Mouse (Mus musculus) lung, postnatal 0 days (tissue): ENCODE measurements around the gene Olfr1373. TPM values are rescaled to one million over a fixed set of nuclear protein-coding genes. Genes with fewer than 3 reads are reported as not detected.
A peak's percentile ranks its signal among the peaks of the same experiment; 100 is the strongest.

Source experiments
- ATAC-seq: fragments of 200-750 bp; cut with Nextera tagmentation; 2 replicates; pipeline ENCODE4 v1.8.0; 2017; ENCODE audit warnings: moderate library complexity
- DNase-seq: peaks from one replicate; pipeline ENCODE4 v3.0.0-alpha.2; 2016; ENCODE audit warnings: low spot score
- H3K27ac ChIP-seq: fragments of 300-500 bp; sonication (generic); 2 replicates; pipeline ENCODE4 v1.5.1; 2014; ENCODE audit warnings: antibody characterized with exemption, mild to moderate bottlenecking, low read length, mixed read lengths
- H3K27me3 ChIP-seq: fragments of 300-500 bp; sonication (generic); replicated peaks from 2 replicates; pipeline ENCODE4 v1.6.1; 2014; ENCODE audit warnings: low read length, mixed read lengths; ENCODE audit not compliant: insufficient read depth
- H3K36me3 ChIP-seq: fragments of 300-500 bp; sonication (generic); 2 replicates; pipeline ENCODE4 v1.6.1; 2014; ENCODE audit warnings: low read length, mixed read lengths; ENCODE audit not compliant: insufficient read depth
- H3K4me1 ChIP-seq: fragments of 300-500 bp; sonication (generic); 2 replicates; pipeline ENCODE4 v1.6.1; 2014; ENCODE audit warnings: antibody characterized with exemption, low read depth, low read length, mixed read lengths; ENCODE audit not compliant: insufficient read depth
- H3K4me2 ChIP-seq: fragments of 300-500 bp; sonication (generic); replicated peaks from 2 replicates; pipeline ENCODE4 v1.6.1; 2014; ENCODE audit warnings: low read depth, mild to moderate bottlenecking, low read length, moderate library complexity, mixed read lengths
- H3K4me3 ChIP-seq: fragments of 300-500 bp; sonication (generic); 2 replicates; pipeline ENCODE4 v1.5.1; 2014; ENCODE audit warnings: low read depth, low read length
- H3K9ac ChIP-seq: fragments of 300-500 bp; sonication (generic); replicated peaks from 2 replicates; pipeline ENCODE4 v1.6.1; 2014; ENCODE audit warnings: low read depth, mild to moderate bottlenecking
- H3K9me3 ChIP-seq: fragments of 300-500 bp; sonication (generic); 2 replicates; pipeline ENCODE4 v1.6.1; 2016; ENCODE audit warnings: low read length, mixed read lengths
- CTCF ChIP-seq: IDR thresholded peaks from 2 replicates; pipeline ENCODE4 v1.5.1; 2016; ENCODE audit warnings: antibody characterized with exemption, mild to moderate bottlenecking
- EP300 ChIP-seq: IDR thresholded peaks from 2 replicates; pipeline ENCODE4 v1.6.1; 2016; ENCODE audit warnings: antibody characterized with exemption, mild to moderate bottlenecking, control low read depth
- WGBS: fragments of 180-500 bp; shearing (Covaris S2); extraction: QIAGEN DNeasy Blood & Tissue Kit; methylation state at CpG from one replicate; pipeline ENCODE4 v1.1.7; 2014; 5-methylcytosine and 5-hydroxymethylcytosine counted together
- microRNA-seq: library from miRNA; unstranded; fragments of <30 nt; microRNA quantifications from one replicate; pipeline ENCODE4, GENCODE M21; 2016
- polyA plus RNA-seq: library from polyadenylated mRNA; unstranded; fragments of >200 nt; fragmentation: Nextera tagmentation; extraction: Ambion mirVana; gene quantifications from 2 replicates; pipeline ENCODE4 v1.2.1, GENCODE M21; 2015

Olfr1373 gene
- polyA plus RNA-seq, 1 experiment from 2014 or later: not detected

GRCm38 (mm10) chr11:52099031-52099761 is 46.1 kb downstream of the Olfr1373 start:
- peak; percentile 63 for ATAC-seq
- H3K27ac ChIP-seq: peak overlapping the region; percentile 100
- H3K36me3 ChIP-seq: no peaks in the 10 kb centered on the region
- no peaks in the 10 kb centered on the region for H3K9me3 ChIP-seq
- H3K4me3 ChIP-seq: peak overlapping the region; percentile 98
- peak overlapping the region; percentile 100 for H3K9ac ChIP-seq
- peaks cover 11% of the 10 kb centered on the region; the same call in 1 of the 2 replicates for H3K4me1 ChIP-seq
- H3K27me3 ChIP-seq: no peaks in the 10 kb centered on the region
- H3K4me2 ChIP-seq: peak overlapping the region; percentile 61
- WGBS: under 1% methylated on average over 59 of the region's 72 CpGs
- peak; percentile 75 for DNase-seq
- TF ChIP-seq EP300 (no peak), CTCF (no peak)

- 3% methylated on average over 46 of the region's 53 CpGs for WGBS
- peaks cover 11% of the 10 kb centered on the region; the same call in 1 of the 2 replicates for H3K4me1 ChIP-seq
These were observed 46.9 kb downstream of the Olfr1373 start, which contains the start of gene Ppp2ca for GRCm38 (mm10) chr11:52098398-52098946. Gene Ppp2ca, plus strand, starts transcription at chr11:52098681.

GRCm38 (mm10) chr11:52097596-52097995 is 47.7 kb downstream of the Olfr1373 start:
- no peaks in the 10 kb centered on the region for H3K27me3 ChIP-seq

More at GRCm38 (mm10) chr11:52098398-52098946, 46.9 kb downstream of the Olfr1373 start, which contains the start of gene Ppp2ca:
- Histone ChIP-seq H3K27ac (peak within 1 kb of the TSS; percentile 100), H3K27me3 (no peaks in the 10 kb centered on the region), H3K4me3 (peak within 1 kb of the TSS; percentile 98), H3K9ac (peak within 1 kb of the TSS; percentile 100), H3K36me3 (no peaks in the 10 kb centered on the region), H3K4me2 (peak within 1 kb of the TSS; percentile 61), H3K9me3 (no peaks in the 10 kb centered on the region)
- ATAC-seq: peak; percentile 98
- DNase-seq: peak; percentile 100
- no peak for TF ChIP-seq EP300
- no peak; the same call in 1 of the 2 replicates for TF ChIP-seq CTCF

GRCm38 (mm10) chr11:52097016-52097415 is 48.3 kb downstream of the Olfr1373 start:
- DNase-seq (no peak), ATAC-seq (no peak)
- no peak for TF ChIP-seq EP300
- Histone ChIP-seq H3K9ac (no peak overlapping the region), H3K4me2 (no peak overlapping the region), H3K27ac (no peak overlapping the region), H3K4me1 (peaks cover 10% of the 10 kb centered on the region; the same call in 1 of the 2 replicates), H3K9me3 (no peaks in the 10 kb centered on the region), H3K4me3 (no peak overlapping the region), H3K27me3 (no peaks in the 10 kb centered on the region), H3K36me3 (no peaks in the 10 kb centered on the region)
- 67% methylated on average over 3 of the region's 3 CpGs for WGBS

More at GRCm38 (mm10) chr11:52097596-52097995, 47.7 kb downstream of the Olfr1373 start:
- peaks cover 11% of the 10 kb centered on the region; the same call in 1 of the 2 replicates for H3K4me1 ChIP-seq
- H3K4me2 ChIP-seq: no peak overlapping the region
- no peak overlapping the region for H3K4me3 ChIP-seq
- TF ChIP-seq EP300: no peak
- no peak for TF ChIP-seq CTCF
- H3K9me3 ChIP-seq: no peaks in the 10 kb centered on the region
- peak overlapping the region; percentile 85; the same call in 1 of the 2 replicates for H3K27ac ChIP-seq
- H3K36me3 ChIP-seq: no peaks in the 10 kb centered on the region
- DNase-seq (no peak), ATAC-seq (no peak)
- WGBS: 69% methylated on average over 2 of the region's 2 CpGs
- H3K9ac ChIP-seq: no peak overlapping the region

Small RNAs within 50 kb of the gene (microRNA-seq; reads per million reads assigned to microRNA genes)
- gene Gm24157 (not detected), gene Mir3061 (8.8 reads per million, percentile 21 among the genes with 10 or more reads in this experiment)

Other genes with a start within 250 kb of the Olfr1373 start
- 55.9 and 56.9 TPM in 2 replicates for gene Cdkn2aipnl, start 177.9 kb downstream of the Olfr1373 start, polyA plus RNA-seq
- gene Ube2b, start 144.8 kb downstream of the Olfr1373 start, polyA plus RNA-seq: 276 and 280 TPM in 2 replicates
- gene Cdkl3, start 141.3 kb downstream of the Olfr1373 start, polyA plus RNA-seq: 6.1 and 6.4 TPM in 2 replicates
- 42.1 and 44.8 TPM in 2 replicates for gene Ppp2ca, start 46.8 kb downstream of the Olfr1373 start, polyA plus RNA-seq
- not detected in 2 replicates for gene Olfr1371, start 68.5 kb upstream of the Olfr1373 start, polyA plus RNA-seq
- gene Skp1a, start 86.5 kb upstream of the Olfr1373 start, polyA plus RNA-seq: 552 and 571 TPM in 2 replicates
- gene Tcf7, start 137.5 kb upstream of the Olfr1373 start, polyA plus RNA-seq: 14.7 and 14.8 TPM in 2 replicates
- gene Vdac1, start 215.3 kb upstream of the Olfr1373 start, polyA plus RNA-seq: 127 and 140 TPM in 2 replicates